Mouse (Mus musculus) R1 (cell line): ENCODE measurements around the gene Rbm42.
A peak's percentile ranks its signal among the peaks of the same experiment; 100 is the strongest.

ENCODE experiments used
- DNase-seq: peaks from one replicate; pipeline ENCODE4 v3.0.0-alpha.2; 2018; ENCODE audit warnings: low read depth, low spot score

The Rbm42 gene

GRCm38 (mm10) chr7:30618658-30619057, 31.5 kb downstream of the Rbm42 start:
- DNase-seq, result no peak

DNA sequence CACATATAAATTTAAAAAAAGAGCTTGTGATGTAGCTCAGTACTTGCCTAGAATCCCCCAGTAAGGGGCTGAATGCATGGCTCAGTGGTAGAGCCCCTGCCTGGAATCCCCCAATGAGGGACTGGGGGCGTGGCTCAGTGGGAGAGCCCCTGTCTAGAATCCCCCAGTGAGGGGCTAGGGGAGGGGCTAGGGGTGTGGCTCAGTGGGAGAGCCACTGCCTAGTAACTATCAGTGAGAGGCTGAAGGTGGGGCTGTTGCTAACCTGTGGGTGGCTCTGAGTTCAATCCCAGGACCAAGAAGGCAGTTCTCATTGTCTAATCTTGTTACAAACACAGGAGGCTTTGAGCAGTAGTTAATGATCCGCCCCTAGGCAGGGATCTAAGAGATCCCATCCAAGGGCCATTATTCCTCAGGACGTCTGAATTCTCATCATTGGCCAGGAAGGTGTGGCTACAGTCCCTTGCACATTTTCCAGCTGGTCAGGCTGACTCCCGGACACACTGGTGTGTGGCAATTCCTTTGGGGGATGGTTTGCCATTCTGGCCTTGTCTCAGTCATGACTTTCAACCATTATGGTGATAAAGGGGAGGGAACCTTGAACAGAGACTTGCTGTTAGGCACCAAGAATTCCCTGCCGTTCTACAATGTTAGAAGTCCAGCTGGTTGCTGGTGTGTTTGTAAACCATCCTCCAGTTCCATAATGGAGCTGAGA, 34.9 kb downstream of the Rbm42 start:
- DNase-seq, result peak; percentile 94

- DNase-seq, result no peak
These were observed 35.7 kb downstream of the Rbm42 start for GRCm38 (mm10) chr7:30614454-30614853.

DNA sequence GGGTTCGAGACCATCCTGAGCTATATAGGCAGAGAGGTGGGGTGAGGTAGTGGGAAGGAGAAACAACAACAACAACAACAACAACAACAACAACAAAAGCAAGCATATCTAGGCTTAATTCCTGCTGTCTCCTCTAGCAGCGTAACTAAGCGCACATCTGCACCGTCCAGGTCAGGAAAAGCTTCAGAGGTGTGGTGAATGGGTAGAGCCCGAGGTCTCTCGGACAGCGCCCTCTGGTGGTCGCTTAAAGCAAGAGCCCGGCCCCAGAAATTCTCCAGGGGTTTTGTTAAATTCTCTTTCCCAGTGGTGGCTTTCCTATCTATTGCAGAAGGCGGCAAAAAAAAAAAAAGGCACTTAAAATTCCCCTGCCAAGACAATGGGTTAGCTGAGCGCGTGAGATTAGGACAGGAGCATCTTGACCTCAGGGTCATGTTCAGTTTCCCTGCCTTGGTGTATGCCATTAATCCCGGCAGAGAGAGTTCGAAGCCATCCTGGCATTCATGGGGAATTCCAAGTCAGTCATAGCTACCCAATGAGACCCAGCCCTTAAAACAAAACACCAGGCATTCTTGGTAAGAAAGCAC, 36.5 kb downstream of the Rbm42 start:
- DNase-seq, result peak; percentile 87

DNA sequence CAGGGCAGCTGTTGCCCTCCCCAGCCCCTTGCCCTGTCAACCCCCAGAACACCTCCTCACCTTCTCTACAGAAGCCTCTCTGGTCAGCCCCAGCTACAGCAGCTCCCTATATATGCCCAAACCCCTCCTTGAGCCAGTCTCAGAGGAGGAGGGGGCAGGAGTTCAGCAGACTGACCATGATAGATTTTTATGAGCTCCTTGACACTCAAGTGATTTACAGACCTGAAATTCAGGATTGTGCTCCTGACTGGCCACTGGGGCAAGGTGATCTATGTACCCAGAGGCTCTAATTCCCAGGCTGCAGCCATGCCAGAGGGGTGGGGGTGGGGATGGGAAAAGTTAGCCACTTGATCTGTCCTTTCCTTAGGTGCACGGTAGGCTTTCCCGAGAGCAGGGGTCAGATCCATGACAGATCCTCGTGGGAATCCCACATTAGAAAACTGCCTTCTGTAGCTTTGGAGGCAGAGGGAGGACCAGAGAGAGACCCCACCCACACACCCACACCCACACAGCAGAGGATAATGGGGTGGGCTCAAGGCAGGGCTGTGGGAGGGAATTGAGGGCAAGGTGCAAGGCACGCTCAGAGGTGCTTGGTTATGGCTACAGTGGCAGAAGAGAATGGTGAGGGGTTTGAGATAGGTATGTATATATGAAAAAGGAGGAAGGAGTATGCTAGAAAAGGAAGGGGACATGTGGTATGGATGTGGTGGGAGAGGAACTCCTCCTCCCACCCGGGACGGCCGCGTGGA, 37.3 kb downstream of the Rbm42 start, which contains the start of gene Upk1a:
Gene Upk1a, minus strand, starts transcription at position 194 of the 749 bp plus-strand sequence.
- DNase-seq, result no peak

- DNase-seq, result no peak
These were observed 40.1 kb downstream of the Rbm42 start for GRCm38 (mm10) chr7:30610043-30610442.

- DNase-seq, result peak; percentile 73
These were observed 41.6 kb downstream of the Rbm42 start for GRCm38 (mm10) chr7:30608476-30608875.

- peak; percentile 96 for DNase-seq
These were observed 42.3 kb downstream of the Rbm42 start for GRCm38 (mm10) chr7:30607706-30608309.

GRCm38 (mm10) chr7:30604944-30605343, 45.2 kb downstream of the Rbm42 start:
- DNase-seq, result no peak

DNA sequence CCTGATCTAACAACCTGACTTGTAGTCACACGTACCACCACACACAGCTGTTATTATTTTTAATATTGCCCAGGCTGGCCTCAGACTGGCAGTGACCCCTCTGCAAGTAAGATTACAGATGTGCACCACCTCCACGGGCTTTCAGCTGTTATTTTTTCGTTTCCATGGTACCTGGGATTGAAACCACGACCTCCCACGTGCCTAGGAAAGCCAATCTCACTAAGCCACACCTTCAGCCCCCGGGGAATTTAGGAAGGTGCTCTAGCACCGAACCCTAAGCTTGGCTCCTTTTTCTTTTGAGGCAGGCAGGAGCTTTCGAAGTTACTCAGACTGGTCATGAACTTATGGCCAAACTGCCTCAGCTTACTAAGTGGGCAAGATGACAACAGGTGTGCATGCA, 45.7 kb downstream of the Rbm42 start:
- DNase-seq, result peak; percentile 84

DNA sequence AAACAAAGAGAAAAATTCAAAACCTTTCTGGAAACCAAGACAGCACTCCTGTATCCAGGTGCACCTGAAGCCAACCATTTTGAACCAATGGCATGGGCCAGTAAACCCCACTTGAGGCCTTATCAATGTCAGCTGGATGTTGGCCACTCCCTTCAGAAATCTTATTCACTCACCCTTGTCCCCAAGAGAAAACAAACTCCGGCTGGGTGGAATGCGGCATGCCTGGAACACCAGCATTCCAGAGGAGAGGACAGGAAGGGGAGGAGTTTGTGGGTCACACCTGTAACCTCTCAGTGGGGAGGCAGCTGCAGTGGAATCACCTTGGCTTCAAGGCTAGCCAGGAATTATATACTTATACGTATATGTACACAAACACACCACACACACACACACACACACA, 47.5 kb downstream of the Rbm42 start:
- peak; percentile 99 for DNase-seq

- no peak for DNase-seq
These were observed 49.5 kb downstream of the Rbm42 start for GRCm38 (mm10) chr7:30600651-30601050.

- peak; percentile 98 for DNase-seq
These were observed 50.2 kb downstream of the Rbm42 start for GRCm38 (mm10) chr7:30599933-30600353.

- DNase-seq, result peak; percentile 89
These were observed 51.3 kb downstream of the Rbm42 start, which contains the start of gene Zbtb32 for GRCm38 (mm10) chr7:30598786-30599185. Gene Zbtb32 (minus strand): TSS chr7:30598909.

GRCm38 (mm10) chr7:30596811-30597210, 53.3 kb downstream of the Rbm42 start:
- no peak for DNase-seq

DNA sequence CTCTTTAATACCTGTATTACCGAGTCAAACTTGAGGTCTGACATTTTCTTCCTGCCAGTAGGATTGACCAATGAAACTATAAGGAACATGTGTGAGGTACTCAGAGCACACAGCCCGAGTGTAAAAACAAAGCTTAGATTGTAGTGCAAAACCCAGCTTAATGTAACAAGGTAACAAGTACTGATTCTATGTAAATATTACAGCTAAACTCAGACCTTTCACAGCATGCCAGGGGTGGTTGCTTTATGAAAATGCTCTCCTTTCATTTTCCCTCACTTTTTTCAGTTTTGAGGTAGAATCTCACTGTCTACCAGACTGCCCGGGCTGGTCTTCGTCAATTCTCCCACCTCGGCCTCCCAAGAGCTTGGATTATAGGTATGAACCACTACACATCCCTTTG, 54.0 kb downstream of the Rbm42 start:
- DNase-seq, result no peak

DNA sequence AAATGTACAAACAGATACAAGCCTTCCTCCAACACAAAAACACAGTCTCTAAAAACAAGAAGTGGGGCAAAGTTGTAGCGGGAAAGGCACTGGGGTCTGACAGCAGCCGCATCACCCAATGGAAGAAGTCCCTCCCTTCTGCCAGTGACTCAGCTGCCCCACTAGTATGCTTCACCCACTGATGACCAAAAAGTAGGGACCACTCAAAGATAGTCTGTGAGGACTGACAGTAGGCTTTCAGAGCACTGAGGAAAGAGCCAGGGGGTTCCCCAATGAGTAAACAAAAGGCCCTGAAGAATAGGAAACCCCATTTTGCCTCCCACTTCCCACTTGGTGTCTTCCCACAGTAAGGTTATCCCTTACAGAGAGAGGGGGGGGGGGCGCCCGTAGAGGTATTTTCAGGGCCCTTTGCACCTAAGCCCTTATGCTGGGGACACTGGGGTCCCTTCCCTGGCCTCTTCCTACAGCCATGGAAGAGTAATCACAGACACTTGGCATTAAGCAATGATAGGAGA, 55.5 kb downstream of the Rbm42 start:
- no peak for DNase-seq

DNA sequence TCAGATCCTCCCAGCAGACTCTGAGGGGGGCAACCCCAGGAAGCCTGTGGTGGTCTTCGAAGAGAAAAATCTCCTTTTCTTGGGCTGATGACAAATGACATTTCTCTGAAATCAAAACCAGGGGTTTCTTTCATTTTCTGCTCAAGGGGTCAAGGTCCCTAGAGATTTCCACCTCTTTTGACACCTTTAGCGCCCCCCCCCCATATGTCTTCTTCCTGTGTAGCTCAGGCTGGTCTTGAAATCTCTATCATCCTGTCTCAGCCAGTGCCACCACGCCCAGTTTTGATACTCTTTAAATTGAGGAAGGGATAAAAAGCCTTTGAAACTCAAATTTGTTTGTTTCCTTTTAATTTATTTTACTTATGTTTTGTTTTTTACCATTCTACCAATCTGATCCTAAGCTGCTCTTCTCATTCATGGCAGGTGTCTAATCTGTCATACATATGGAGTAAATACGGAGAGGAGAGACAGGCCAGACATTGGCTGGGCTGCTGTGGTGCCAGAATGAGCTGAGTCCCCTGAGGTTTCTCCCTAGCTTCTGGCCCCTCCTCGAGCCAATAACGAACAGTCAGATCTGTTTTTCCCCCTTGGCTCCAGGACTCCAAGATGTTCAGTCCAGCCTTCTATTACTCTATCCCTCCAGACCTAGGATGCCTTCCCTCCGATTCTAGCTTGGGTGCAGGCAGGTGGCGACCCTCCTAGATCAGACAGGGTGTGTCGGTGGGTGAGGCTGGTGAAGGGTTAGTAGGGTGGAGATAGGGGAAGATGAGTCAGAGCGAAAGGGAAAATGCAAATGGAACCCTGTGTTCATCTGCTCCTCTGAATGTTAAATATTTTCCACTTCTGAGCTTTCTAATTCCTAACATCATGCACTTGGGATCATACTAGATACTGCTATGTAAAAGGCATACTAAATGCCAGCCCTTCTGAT, 56.3 kb downstream of the Rbm42 start:
- no peak for DNase-seq

GRCm38 (mm10) chr7:30592772-30593423, 57.2 kb downstream of the Rbm42 start:
- DNase-seq, result peak; percentile 71

GRCm38 (mm10) chr7:30591605-30591951, 58.5 kb downstream of the Rbm42 start:
- no peak for DNase-seq
